Mouse (Mus musculus) frontal cortex, adult (tissue): ENCODE measurements around the gene Axdnd1.

Source experiments
- ATAC-seq: cut with Nextera tagmentation; 2 replicates; pipeline ENCODE4 v1.9.2; 2017; ENCODE audit warnings: mild to moderate bottlenecking, moderate library complexity, mixed read lengths; ENCODE audit not compliant: low TSS enrichment

Axdnd1 gene

GRCm38 (mm10) chr1:156420671-156421297 is at the start of gene Axdnd1:
Gene Axdnd1 (minus strand): TSS chr1:156421159.
- peak; percentile 96 for ATAC-seq

- no peak for ATAC-seq
Measured at GRCm38 (mm10) chr1:156470557-156470956, 49.6 kb upstream of the Axdnd1 start.

- ATAC-seq, result no peak
Measured at GRCm38 (mm10) chr1:156468576-156468975, 47.6 kb upstream of the Axdnd1 start.

GRCm38 (mm10) chr1:156467655-156468255 is 46.8 kb upstream of the Axdnd1 start:
- peak; percentile 73; the same call in 1 of the 2 replicates for ATAC-seq

GRCm38 (mm10) chr1:156464963-156465362 is 44.0 kb upstream of the Axdnd1 start:
- no peak for ATAC-seq

- ATAC-seq, result no peak
Measured at GRCm38 (mm10) chr1:156463981-156464853, 43.3 kb upstream of the Axdnd1 start.

- ATAC-seq, result no peak
Measured at GRCm38 (mm10) chr1:156462273-156462991, 41.5 kb upstream of the Axdnd1 start.

- ATAC-seq, result no peak
Measured at GRCm38 (mm10) chr1:156461036-156461435, 40.1 kb upstream of the Axdnd1 start.

GRCm38 (mm10) chr1:156460216-156460615 is 39.3 kb upstream of the Axdnd1 start:
- ATAC-seq, result no peak

- ATAC-seq, result no peak
Measured at GRCm38 (mm10) chr1:156459690-156460089, 38.7 kb upstream of the Axdnd1 start.

- no peak for ATAC-seq
Measured at GRCm38 (mm10) chr1:156458391-156459060, 37.6 kb upstream of the Axdnd1 start.

- peak; percentile 80 for ATAC-seq
Measured at GRCm38 (mm10) chr1:156455005-156455758, 34.2 kb upstream of the Axdnd1 start.

- peak; percentile 60; the same call in 1 of the 2 replicates for ATAC-seq
Measured at GRCm38 (mm10) chr1:156454384-156454783, 33.4 kb upstream of the Axdnd1 start.

GRCm38 (mm10) chr1:156453876-156454275 is 32.9 kb upstream of the Axdnd1 start:
- no peak for ATAC-seq

GRCm38 (mm10) chr1:156450478-156450877 is 29.5 kb upstream of the Axdnd1 start:
- ATAC-seq, result peak; percentile 46; the same call in 1 of the 2 replicates

GRCm38 (mm10) chr1:156449691-156450090 is 28.7 kb upstream of the Axdnd1 start:
- no peak; the same call in 1 of the 2 replicates for ATAC-seq

GRCm38 (mm10) chr1:156449089-156449488 is 28.1 kb upstream of the Axdnd1 start:
- no peak for ATAC-seq

GRCm38 (mm10) chr1:156445049-156445448 is 24.1 kb upstream of the Axdnd1 start:
- no peak for ATAC-seq

GRCm38 (mm10) chr1:156442776-156443175 is 21.8 kb upstream of the Axdnd1 start:
- ATAC-seq, result peak; percentile 95

GRCm38 (mm10) chr1:156442266-156442665 is 21.3 kb upstream of the Axdnd1 start:
- ATAC-seq, result no peak
